Mouse (Mus musculus): ENCODE measurements around the gene Bicral.

- TF ChIP-seq POLR2A (IDR thresholded peaks at IDR 0.05; ENCODE audit: low read depth, low read length): no peak
- TF ChIP-seq CTCF (IDR thresholded peaks at IDR 0.05; ENCODE audit: extremely low read depth, insufficient read depth, insufficient read length, insufficient replicate concordance): no peak
Observed at GRCm38 (mm10) chr17:46858749-46859444, 615 bp upstream of the Bicral start.
